Mouse (Mus musculus): ENCODE results near the gene Zfp277. TPM values are rescaled to one million over a fixed set of nuclear protein-coding genes. Genes with fewer than 3 reads are reported as not detected.
A peak's percentile ranks its signal among the peaks of the same experiment; 100 is the strongest.

Zfp277 gene
- polyA plus RNA-seq, 1 experiment: 19.4 TPM

DNA sequence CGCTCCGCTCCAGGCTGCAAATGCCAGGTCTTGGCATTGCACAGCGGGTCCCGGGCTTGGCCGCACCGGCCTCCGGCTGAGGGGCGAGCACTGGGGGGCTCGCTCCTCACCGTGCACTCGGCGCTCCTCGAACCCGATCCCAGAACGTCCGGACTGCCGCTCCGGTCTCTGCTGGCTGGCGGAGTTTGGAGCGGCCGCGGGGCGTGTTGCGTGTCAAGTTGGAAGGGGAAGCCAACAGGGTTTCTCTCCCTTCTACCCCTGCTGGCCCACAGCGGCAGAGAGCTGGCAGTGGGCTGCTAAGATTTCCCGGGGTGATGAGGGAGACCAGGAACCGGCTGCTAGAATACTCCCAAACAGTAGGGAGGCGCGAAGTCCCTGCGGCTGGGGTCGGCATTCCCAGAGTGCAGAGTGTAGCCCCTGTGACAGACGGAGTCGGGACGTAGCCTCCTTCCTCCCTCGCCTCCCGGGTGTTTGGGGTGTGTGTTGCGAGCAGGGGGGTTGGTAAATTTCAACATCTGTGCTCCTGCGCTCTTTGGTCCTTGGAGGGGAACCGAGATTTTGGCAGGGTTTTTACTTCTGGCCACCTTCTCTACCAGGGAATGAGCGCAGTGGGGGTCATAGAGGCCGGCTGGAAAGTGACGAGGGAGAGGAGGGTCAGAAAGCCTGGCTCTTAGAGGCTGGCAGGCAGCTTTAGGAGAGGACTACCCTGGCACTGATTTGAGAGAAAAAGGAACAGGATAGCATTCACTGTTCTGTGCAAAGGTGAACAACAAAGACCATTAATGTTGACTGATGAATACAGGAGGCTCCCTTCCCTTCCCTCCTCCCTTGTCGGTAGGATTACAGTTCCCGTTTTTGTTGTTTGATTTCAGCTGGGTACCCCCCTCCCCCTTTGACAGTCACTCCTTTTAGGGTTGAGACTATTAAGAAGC is 1.0 kb upstream of the Zfp277 start:
- TF ChIP-seq CTCF (IDR thresholded peaks at IDR 0.05; ENCODE audit: extremely low read depth, insufficient read depth, low read length): no peak
- TF ChIP-seq POLR2A (IDR thresholded peaks at IDR 0.05; ENCODE audit: extremely low read depth, insufficient read depth, low read length): 0 out of 2 replicates have a peak, but pooled peaks have one; percentile 20
- no peaks in the 10 kb centered on the region; the same call in 1 of the 2 replicates for H3K4me1 ChIP-seq (ENCODE audit: control insufficient read depth, insufficient read depth, low read length)

DNA sequence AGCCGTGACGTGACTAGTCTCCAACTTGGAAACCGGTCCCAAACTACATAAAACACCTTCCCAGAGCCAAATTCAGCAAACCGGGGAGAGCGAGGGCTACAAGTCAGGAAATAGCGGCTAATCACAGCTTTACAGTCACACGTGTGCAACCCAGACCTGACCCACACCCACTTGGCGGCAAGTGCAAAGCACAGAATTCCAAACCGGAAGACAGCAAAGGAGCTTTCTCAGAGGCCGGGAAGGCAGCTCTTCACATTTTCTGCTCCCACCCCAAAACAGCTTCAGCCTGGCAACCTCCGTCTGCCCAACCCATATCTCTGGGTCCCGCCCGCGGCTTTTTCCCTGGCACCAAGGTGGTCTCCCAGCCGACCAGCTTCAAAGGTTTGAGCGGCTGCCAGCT is 496 bp downstream of the Zfp277 start:
- TF ChIP-seq CTCF (IDR thresholded peaks at IDR 0.05; ENCODE audit: extremely low read depth, insufficient read depth, low read length): no peak
- TF ChIP-seq POLR2A (IDR thresholded peaks at IDR 0.05; ENCODE audit: extremely low read depth, insufficient read depth, low read length): no peak
- H3K4me1 ChIP-seq (ENCODE audit: control insufficient read depth, insufficient read depth, low read length): no peaks in the 10 kb centered on the region; the same call in 1 of the 2 replicates
- H3K27ac ChIP-seq (ENCODE audit: insufficient read depth, low read length): no peak overlapping the region
- peak overlapping the region; percentile 71 for H3K4me3 ChIP-seq (ENCODE audit: insufficient read depth, low read length)

More for the DNA sequence above, 1.0 kb upstream of the Zfp277 start:
- peak overlapping the region; percentile 71 for H3K4me3 ChIP-seq (ENCODE audit: insufficient read depth, low read length)
- peak overlapping the region; percentile 74 for H3K27ac ChIP-seq (ENCODE audit: insufficient read depth, low read length)

DNA sequence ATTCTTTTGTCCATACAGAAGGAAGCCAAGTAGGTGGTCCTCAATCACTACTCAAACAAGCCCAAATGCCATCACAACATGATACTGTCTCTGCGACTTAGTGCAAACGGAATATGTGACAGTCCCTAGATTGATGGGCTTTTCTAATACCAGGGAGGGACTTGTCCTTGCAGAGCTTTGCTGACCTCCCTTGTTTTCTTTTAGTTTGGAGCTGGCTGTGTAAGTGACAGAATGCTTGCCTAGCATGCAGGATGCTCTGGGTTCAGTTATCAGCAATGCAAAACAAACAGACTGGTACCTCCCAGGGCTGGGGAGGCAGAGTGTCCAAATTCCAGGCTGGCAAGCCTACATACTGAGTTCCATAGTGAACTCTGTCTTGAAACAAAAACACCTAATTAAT is 7.7 kb downstream of the Zfp277 start:
- TF ChIP-seq POLR2A (IDR thresholded peaks at IDR 0.05; ENCODE audit: extremely low read depth, insufficient read depth, low read length) (no peak), CTCF (IDR thresholded peaks at IDR 0.05; ENCODE audit: extremely low read depth, insufficient read depth, low read length) (no peak)
- Histone ChIP-seq H3K4me1 (ENCODE audit: control insufficient read depth, insufficient read depth, low read length) (peaks cover 3% of the 10 kb centered on the region; the same call in 1 of the 2 replicates), H3K4me3 (ENCODE audit: insufficient read depth, low read length) (no peak overlapping the region), H3K27ac (ENCODE audit: insufficient read depth, low read length) (no peak overlapping the region)

DNA sequence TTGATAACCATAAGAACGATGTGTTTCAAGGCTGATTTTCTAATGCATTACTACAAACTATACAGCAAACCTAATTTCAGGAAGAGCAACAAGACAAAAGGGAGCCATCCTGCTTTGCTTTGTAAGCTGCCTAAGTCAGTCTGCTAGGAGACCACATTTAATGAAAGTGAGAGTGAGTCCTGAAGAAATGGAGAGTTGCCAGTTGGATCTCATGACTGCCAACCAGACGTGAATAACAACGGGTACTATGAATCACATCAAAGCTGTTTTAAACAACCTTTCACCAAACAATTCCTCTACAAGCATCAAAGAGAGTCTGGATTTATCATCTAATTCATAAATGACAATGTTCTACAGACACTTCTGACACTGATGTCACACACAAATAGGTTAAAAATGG is 11.6 kb downstream of the Zfp277 start:
- Histone ChIP-seq H3K4me1 (ENCODE audit: control insufficient read depth, insufficient read depth, low read length) (peaks cover 3% of the 10 kb centered on the region; the same call in 1 of the 2 replicates), H3K4me3 (ENCODE audit: insufficient read depth, low read length) (no peak overlapping the region), H3K27ac (ENCODE audit: insufficient read depth, low read length) (no peak overlapping the region)
- TF ChIP-seq POLR2A (IDR thresholded peaks at IDR 0.05; ENCODE audit: extremely low read depth, insufficient read depth, low read length) (no peak), CTCF (IDR thresholded peaks at IDR 0.05; ENCODE audit: extremely low read depth, insufficient read depth, low read length) (no peak)

DNA sequence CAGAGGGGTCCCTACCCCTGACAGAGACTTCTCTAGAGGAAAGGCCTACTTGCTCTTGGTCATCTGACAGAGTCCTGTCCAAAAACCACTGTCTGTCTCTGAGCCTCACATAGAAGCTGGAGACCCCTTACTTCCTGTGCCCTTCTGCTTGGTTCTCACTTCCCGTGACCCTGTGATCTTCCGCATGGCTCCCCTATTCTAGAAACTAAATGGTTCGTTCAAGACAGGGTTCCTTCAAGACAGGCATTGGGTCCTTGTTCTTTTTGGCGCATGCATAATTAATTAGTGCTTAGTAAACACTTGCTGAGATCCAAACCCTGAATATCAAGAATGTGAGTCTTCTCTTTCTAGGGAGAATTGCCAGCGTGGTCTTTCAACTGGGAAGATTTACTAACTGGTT is 14.6 kb downstream of the Zfp277 start:
- TF ChIP-seq CTCF (IDR thresholded peaks at IDR 0.05; ENCODE audit: extremely low read depth, insufficient read depth, low read length) (no peak), POLR2A (IDR thresholded peaks at IDR 0.05; ENCODE audit: extremely low read depth, insufficient read depth, low read length) (no peak)
- H3K27ac ChIP-seq (ENCODE audit: insufficient read depth, low read length): no peak overlapping the region

DNA sequence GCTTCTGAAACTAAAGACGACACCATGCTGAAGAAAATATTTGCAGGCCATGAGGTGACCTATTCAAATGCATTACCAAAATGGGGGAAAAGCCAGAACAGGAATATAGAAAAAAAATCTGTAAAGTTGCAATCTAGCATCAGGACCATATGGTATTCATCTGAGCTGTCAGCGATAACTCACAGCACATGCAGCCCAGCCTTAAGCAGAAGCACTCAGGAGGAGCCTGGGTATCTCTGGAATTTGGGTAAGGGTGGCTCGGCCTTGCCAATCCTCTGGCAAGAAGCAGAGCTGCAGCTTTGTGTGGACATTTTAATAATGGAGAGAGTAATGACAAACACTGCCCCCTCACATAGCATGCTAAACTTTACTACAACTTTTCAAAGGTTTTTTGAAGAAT is 15.7 kb downstream of the Zfp277 start:
- Histone ChIP-seq H3K27ac (ENCODE audit: insufficient read depth, low read length) (no peak overlapping the region), H3K4me1 (ENCODE audit: control insufficient read depth, insufficient read depth, low read length) (peaks cover 1% of the 10 kb centered on the region; the same call in 1 of the 2 replicates), H3K4me3 (ENCODE audit: insufficient read depth, low read length) (no peak overlapping the region)
- TF ChIP-seq POLR2A (IDR thresholded peaks at IDR 0.05; ENCODE audit: extremely low read depth, insufficient read depth, low read length) (no peak), CTCF (IDR thresholded peaks at IDR 0.05; ENCODE audit: extremely low read depth, insufficient read depth, low read length) (no peak)

More for the DNA sequence above, 14.6 kb downstream of the Zfp277 start:
- Histone ChIP-seq H3K4me1 (ENCODE audit: control insufficient read depth, insufficient read depth, low read length) (peaks cover 1% of the 10 kb centered on the region; the same call in 1 of the 2 replicates), H3K4me3 (ENCODE audit: insufficient read depth, low read length) (no peak overlapping the region)

DNA sequence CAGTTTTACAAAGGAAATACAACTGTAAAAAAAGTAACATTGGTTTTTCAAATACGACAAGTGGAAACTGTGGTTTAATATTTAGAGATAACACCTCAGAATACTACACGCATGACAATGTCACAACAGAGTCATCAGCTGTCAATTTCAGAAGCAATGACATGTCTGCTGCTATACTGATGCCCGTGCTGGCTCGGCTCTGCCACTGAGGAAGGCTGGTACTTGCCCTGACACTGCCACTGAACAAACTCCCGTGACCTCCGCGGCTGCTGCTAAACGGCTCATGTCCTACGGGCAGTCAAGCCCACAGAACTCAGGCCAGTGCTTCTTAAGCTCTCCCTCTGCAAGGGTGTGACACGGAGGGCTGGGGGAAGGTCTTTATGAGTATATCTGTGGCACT is 18.1 kb downstream of the Zfp277 start:
- no peak overlapping the region for H3K4me3 ChIP-seq (ENCODE audit: insufficient read depth, low read length)
- H3K4me1 ChIP-seq (ENCODE audit: control insufficient read depth, insufficient read depth, low read length): no peaks in the 10 kb centered on the region
- TF ChIP-seq CTCF (IDR thresholded peaks at IDR 0.05; ENCODE audit: extremely low read depth, insufficient read depth, low read length) (no peak), POLR2A (IDR thresholded peaks at IDR 0.05; ENCODE audit: extremely low read depth, insufficient read depth, low read length) (no peak)
- H3K27ac ChIP-seq (ENCODE audit: insufficient read depth, low read length): no peak overlapping the region

DNA sequence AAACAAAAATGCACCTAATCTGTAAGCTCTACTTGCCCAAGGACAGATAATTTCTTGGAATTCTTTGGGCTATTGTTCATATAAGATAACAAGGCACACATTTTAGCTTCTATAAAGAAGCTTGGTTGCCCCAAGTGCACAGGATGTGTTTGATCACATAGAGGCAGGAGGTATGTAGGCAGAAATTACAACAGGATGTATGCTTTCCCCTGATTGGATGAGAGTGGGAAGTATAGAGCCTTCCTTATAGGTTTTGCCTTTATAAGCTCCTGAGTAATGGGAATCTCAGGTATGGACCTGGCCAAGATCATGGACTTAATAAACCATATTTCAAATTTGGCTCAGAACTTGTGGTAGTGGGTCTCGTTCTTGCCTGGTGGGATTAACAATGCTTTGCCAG is 20.7 kb downstream of the Zfp277 start:
- H3K4me1 ChIP-seq (ENCODE audit: control insufficient read depth, insufficient read depth, low read length): no peaks in the 10 kb centered on the region
- H3K4me3 ChIP-seq (ENCODE audit: insufficient read depth, low read length): no peak overlapping the region
- TF ChIP-seq CTCF (IDR thresholded peaks at IDR 0.05; ENCODE audit: extremely low read depth, insufficient read depth, low read length) (no peak), POLR2A (IDR thresholded peaks at IDR 0.05; ENCODE audit: extremely low read depth, insufficient read depth, low read length) (no peak)
- H3K27ac ChIP-seq (ENCODE audit: insufficient read depth, low read length): no peak overlapping the region

DNA sequence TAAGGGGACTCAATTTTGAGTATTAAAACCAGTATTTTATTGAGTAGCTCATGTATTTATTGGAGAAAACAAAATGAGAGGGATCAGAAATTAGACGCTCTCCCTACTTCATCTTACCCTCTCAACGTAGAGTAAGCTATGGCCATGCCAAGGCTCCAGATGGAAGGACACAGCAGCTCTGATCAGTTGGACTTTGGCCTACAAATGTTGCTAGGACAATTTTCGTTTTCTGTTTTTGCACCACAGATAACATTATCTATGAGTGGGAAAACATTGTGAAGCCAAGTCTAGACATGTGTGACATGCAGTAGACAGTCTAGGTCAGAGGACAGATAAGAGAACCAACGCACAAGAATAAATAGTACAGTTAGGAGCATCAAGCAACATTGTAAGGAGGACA is 28.4 kb downstream of the Zfp277 start:
- TF ChIP-seq POLR2A (IDR thresholded peaks at IDR 0.05; ENCODE audit: extremely low read depth, insufficient read depth, low read length) (no peak), CTCF (IDR thresholded peaks at IDR 0.05; ENCODE audit: extremely low read depth, insufficient read depth, low read length) (no peak)

More for the DNA sequence above, 28.4 kb downstream of the Zfp277 start:
- no peak overlapping the region for H3K27ac ChIP-seq (ENCODE audit: insufficient read depth, low read length)
- H3K4me1 ChIP-seq (ENCODE audit: control insufficient read depth, insufficient read depth, low read length): peaks cover 2% of the 10 kb centered on the region; the same call in 1 of the 2 replicates
- H3K4me3 ChIP-seq (ENCODE audit: insufficient read depth, low read length): no peak overlapping the region
